Mouse (Mus musculus): ENCODE results near the gene N4bp3. TPM values are rescaled to one million over a fixed set of nuclear protein-coding genes. Genes with fewer than 3 reads are reported as not detected.

The N4bp3 gene
- total RNA-seq, 2 experiments from 2014 or later, result 12.8 to 14.0 TPM

GRCm38 (mm10) chr11:51656798-51657521 lies 6.3 kb upstream of the N4bp3 start:
- DNase-seq (ENCODE audit: extremely low spot score in 1 of 2, low spot score in 2 of 2), result no peak
- intact Hi-C loops (cut with DNase I), result no loop called here

DNA sequence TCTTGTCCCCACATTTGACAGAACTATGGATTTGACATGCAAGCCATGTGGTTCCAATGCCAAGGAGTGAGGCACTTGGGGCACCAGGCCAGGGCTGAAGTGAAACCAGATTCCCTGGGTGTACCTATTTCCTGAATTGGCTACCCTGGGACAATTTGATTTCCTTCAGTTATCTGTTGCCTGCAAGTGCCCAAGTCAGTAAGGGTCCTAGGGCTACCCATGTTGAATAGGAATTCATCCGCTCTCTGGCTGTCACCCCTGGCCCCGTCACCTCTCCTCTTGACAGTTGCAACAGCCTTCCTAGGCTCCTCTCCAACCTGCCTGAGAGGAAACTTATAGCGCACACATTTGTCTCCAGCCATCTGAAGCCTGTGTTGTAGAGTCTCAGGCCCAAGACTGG lies 4.2 kb upstream of the N4bp3 start:
- no peak for DNase-seq (ENCODE audit: extremely low spot score in 1 of 2, low spot score in 2 of 2)
- intact Hi-C loops (cut with DNase I), result no loop called here

- no peak for DNase-seq (ENCODE audit: extremely low spot score in 1 of 2, low spot score in 2 of 2)
- intact Hi-C loops (cut with DNase I), result no loop called here
These were observed 3.1 kb upstream of the N4bp3 start for GRCm38 (mm10) chr11:51653736-51654135.

DNA sequence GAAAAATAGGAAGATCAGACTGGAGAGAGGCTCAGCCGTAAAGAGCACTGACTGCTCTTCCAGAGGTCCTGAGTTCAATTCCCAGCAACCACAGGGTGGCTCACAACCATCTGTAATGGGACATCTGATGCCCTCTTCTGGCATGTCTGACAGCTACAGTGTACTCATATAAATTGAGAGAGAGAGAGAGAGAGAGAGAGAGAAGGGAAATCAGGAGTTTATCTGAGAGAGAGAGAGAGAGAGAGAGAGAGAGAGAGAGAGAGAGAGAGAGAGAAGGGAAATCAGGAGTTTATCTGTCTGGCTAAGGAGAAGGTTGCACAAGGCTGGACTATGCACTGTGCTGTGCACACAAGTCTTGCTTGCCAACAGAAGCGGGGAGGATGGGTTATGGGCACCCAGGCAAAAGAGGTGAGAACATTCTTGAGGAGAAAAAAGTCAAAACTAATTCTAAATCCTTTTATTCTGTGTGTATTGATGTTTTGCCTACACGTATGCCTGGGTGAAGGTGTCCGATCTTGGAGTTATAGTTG lies 2.3 kb upstream of the N4bp3 start:
- no peak for DNase-seq (ENCODE audit: extremely low spot score in 1 of 2, low spot score in 2 of 2)
- intact Hi-C loops (cut with DNase I), result no loop called here

DNA sequence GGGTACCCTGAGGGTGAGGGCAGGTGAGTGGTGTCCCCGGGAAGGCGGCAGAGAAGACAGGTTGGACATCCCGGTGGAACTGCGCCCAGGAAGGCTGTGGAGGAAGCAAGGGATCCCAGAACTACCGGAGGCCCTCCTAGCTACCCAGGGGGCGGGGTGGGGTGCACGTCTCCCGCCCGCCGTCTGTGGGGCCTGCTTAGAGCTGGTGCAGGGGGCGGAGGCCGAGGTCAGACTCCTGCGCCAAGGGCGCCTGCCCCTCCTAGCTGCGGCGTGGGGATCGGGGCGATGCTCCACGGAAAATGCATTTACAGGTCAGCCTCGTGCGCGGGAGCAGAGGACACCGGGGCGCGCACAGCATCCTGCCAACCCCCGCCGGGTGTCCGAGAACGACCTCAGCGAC lies 381 bp downstream of the N4bp3 start:
- intact Hi-C loops (cut with DNase I), result no loop called here
- peak in 1 of 2 experiments; percentile 53 for DNase-seq (ENCODE audit: extremely low spot score in 1 of 2, low spot score in 2 of 2)

- intact Hi-C loops (cut with DNase I), result no loop called here
- no peak for DNase-seq (ENCODE audit: extremely low spot score in 1 of 2, low spot score in 2 of 2)
These were observed 798 bp downstream of the N4bp3 start for GRCm38 (mm10) chr11:51649889-51650199.

GRCm38 (mm10) chr11:51649111-51649888 lies 1.3 kb downstream of the N4bp3 start:
- intact Hi-C loops (cut with DNase I), result no loop called here
- DNase-seq (ENCODE audit: extremely low spot score in 1 of 2, low spot score in 2 of 2), result no peak

DNA sequence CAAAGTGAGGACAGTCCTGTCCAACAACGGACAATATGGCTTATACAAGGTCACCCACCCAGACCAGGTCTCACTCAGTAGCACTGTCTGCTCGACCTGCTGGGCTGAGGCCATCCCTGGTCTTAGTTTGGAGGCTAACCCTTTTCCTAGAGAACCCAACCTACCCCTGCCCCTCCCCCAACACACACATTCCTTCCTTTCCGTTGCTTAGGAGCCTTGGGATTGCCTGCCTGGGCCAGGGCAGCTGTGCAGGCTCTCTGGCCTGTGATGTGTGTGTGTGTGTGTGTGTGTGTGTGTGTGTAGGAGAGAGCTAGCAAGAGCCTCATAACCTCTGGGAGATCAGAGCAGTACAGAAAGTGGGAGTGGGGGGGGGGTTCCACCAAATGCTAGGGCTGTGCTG lies 2.1 kb downstream of the N4bp3 start:
- DNase-seq (ENCODE audit: extremely low spot score in 1 of 2, low spot score in 2 of 2), result peak in 1 of 2 experiments; percentile 62
- intact Hi-C loops (cut with DNase I), result no loop called here

DNA sequence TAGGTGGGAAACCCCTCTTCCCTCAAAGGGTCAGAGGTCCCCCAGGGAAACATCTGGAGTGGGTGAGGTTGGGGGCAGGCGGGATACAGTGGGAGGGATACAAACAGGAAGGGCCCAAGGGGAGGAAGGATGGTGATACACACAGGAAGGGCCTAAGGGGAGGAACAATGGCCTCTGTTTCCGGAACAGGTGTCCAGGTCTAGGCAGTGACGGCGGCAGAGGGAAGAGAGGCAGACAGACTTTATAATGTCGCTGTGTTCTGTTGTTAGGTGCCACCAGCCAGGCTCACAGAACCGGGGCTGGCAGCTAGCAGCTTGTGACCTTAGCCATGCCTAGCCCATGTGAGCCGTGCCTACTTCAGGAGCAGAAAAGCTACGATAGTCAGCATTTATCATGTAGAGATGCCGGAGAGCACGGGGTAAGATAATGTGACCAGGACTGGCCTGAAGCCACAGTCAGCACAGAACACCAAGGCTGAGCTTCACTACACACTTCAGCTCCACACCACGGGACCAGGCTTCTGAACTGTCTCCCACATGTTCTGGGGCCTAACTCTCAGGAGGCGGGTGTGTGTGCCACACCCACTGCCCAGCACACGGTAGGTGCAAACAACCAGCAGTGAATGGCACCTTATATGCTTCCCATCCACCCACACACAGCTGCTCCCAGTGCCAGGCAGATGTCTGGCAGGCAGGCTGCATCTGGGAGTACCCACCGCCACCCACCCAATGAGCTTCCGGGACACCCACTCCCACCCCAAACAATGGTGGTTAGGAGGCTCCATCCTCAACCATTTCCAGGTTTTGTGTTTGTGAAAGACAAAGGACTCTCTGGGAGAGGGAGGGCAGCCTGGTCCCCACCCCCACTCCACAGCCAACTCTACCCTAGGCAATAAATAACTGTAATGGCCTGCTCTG lies 3.6 kb downstream of the N4bp3 start:
- peak in 1 of 2 experiments; percentile 58 for DNase-seq (ENCODE audit: extremely low spot score in 1 of 2, low spot score in 2 of 2)
- intact Hi-C loops (cut with DNase I), result no loop called here

DNA sequence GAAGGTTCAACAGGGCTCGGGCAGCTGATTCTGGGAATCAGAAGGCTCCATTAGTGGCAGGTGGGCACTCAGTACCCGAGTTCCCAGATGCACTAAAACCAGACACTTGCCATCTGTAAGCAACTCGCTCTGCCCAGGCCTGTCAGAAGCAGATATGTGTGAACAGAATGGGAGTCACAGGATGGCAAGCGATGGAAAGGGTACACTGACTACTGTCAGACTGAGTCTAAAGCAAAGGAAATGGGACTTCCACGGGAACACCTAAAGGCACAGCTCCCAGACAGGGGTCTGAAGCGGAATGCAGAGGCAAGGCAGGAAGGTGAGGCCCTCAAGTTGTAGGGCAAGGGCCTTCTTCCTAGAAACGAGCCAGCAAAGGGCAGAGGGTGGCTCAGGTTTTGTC lies 4.4 kb downstream of the N4bp3 start:
- no peak for DNase-seq (ENCODE audit: extremely low spot score in 1 of 2, low spot score in 2 of 2)
- intact Hi-C loops (cut with DNase I), result no loop called here

DNA sequence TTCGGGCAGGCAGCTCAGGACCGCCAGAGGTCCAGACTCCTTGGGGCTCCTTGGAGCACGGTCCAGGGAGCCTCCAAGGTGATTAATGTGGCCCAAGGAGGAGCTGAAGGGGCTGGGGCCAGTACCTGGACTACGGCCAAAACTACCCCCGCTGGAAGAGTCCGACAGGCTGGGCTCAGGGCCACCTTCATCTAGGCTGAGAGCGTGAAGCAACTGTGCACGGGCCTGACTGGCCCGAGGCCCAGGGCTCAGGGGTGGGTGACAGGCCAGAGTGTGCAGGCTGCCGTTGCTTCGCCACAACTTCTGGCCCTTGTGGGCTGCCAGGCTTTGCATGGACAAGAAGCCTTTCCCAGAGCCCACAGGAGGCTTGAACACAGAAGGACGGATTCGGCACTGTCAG lies 5.3 kb downstream of the N4bp3 start:
- no peak for DNase-seq (ENCODE audit: extremely low spot score in 1 of 2, low spot score in 2 of 2)
- intact Hi-C loops (cut with DNase I), result no loop called here

DNA sequence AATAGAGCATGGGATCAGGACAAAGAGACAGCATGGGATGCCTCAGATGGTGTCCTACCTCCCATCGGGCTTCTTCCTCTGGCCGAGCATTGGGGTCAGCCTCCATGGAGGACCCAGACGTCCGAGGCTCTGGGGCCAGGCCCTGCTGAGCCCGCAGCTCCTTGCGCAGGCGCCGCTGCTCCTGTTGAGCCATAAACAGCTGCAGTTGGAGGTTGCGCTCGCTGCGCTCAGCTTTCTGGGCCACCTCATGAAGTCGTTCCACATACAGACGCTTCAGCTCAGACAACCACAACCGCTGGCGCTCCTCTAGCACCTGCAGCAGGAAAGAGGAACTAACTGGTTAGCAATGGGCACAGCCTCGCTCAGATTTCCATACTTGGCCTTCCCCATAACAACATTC lies 6.4 kb downstream of the N4bp3 start:
- DNase-seq (ENCODE audit: extremely low spot score in 1 of 2, low spot score in 2 of 2), result no peak
- intact Hi-C loops (cut with DNase I), result no loop called here

DNA sequence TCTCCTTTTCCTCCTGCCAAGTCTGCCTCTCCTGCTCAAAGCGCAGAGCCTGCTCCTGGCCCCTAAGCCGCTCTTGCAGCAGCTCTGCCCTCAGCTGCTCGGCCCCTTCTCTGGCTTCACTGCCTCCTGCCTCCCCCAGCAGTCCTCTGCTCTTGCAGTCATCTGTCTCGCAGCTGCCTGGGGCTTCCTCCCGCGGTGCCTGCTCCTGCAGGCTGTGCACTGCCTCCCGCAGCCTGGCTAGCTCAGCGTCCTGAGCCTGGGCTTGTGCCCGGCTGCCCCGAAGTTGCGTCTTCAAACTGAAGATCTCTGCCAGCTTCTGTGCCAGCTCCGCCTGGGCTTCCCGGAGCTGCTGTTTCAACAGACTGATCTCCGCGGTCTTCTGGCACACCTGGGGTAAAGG lies 6.9 kb downstream of the N4bp3 start:
- no peak for DNase-seq (ENCODE audit: extremely low spot score in 1 of 2, low spot score in 2 of 2)
- intact Hi-C loops (cut with DNase I), result no loop called here

GRCm38 (mm10) chr11:51643202-51643601 lies 7.4 kb downstream of the N4bp3 start:
- no peak for DNase-seq (ENCODE audit: extremely low spot score in 1 of 2, low spot score in 2 of 2)
- intact Hi-C loops (cut with DNase I), result no loop called here

DNA sequence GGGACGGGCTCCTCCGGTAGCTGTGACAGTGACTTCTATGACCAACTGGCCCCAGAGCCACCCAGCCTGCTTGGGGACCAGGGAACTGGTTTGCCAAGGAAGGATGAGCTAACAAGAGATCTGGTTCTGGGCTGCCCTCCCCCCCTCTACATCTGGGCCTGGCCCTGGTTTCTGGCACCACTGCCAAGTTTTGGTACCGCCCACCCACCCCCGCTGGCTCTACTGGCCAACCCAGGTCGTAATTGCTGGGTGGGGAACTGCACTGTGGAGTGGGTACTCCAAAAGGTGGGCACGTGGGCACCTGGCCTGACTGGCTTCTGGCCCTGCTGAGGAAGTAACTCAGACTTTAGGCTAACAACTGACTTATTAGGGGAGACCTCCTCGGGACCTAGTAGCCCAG lies 9.9 kb downstream of the N4bp3 start:
- intact Hi-C loops (cut with DNase I), result no loop called here
- DNase-seq (ENCODE audit: extremely low spot score in 1 of 2, low spot score in 2 of 2), result no peak

DNA sequence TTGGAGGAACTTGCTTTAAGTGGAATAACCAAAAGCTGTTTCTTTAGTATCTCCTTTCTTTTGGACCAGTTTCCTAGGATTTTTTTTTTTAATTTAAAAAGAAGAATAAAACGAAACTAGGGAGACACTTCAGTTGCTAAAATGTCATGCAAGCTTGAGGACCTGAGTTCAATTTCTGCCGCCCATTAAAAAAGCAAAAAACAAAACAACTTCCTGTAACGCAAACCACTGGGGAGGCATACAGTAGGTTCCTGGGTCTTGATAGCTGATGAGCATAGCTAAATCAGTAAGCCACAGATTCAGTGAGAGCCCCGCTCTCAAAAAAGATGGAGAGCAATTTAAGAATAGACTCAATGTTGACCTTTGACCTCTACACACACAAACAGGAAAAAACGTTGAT lies 12.1 kb downstream of the N4bp3 start:
- no peak for DNase-seq (ENCODE audit: extremely low spot score in 1 of 2, low spot score in 2 of 2)
- intact Hi-C loops (cut with DNase I), result no loop called here

- peak in 1 of 2 experiments; percentile 89 for DNase-seq (ENCODE audit: extremely low spot score in 1 of 2, low spot score in 2 of 2)
- intact Hi-C loops (cut with DNase I), result no loop called here
These were observed 12.6 kb downstream of the N4bp3 start for GRCm38 (mm10) chr11:51637971-51638414.

GRCm38 (mm10) chr11:51636323-51636684 lies 14.3 kb downstream of the N4bp3 start:
- peak; percentile 57 to 72 for DNase-seq (ENCODE audit: extremely low spot score in 1 of 2, low spot score in 2 of 2)
- intact Hi-C loops (cut with DNase I), result no loop called here

DNA sequence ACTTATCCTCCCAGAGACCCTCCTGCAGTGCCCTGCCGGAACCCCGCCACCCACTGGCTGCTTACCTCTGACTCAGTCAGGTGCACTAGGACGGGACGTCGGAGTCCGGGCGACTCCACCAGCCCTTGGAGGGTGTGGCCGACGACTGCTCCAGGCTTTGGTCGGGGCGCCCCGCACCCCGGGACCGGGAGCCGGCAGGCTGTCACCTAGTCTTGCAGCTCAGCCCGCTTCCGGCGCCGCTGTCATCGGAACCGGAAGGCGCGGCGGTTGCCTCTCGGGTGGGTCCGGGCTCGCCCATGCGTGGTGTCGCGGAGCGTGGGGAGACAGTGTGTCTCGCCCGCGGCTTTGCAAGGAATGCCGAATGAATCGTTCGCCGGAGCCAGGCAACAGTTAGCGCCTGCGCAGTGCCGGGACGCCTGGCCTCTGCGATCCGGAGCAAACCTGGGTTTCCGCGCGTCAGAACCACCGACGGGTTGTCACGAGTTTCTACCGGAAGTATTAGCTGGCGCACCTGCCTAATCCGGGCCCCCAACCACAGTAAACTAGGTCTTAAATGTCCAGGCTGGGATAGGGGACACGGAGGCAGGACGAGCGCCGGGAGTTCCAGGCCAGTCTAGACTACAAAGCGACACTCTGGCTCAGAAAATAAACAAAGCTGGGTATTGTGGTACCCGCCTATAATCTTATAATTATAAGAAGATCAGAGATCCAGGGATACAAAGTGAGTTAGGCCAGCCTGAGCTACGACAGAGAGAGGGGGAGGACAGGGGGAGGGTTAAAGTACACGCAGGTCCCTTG lies 14.9 kb downstream of the N4bp3 start, which contains the start of gene Rmnd5b:
Gene Rmnd5b, minus strand, starts transcription at position 372 of the 798 bp plus-strand sequence.
- peak; percentile 94 to 96 for DNase-seq (ENCODE audit: extremely low spot score in 1 of 2, low spot score in 2 of 2)
- intact Hi-C loops (cut with DNase I), result no loop called here

Measured in left cerebral cortex, postnatal 10 days (tissue).